Mouse (Mus musculus): Measurements from ENCODE around the gene Ly6g6c. TPM values are rescaled to one million over a fixed set of nuclear protein-coding genes. Genes with fewer than 3 reads are reported as not detected.

Ly6g6c gene
- polyA plus RNA-seq, 1 experiment, result 0.18 TPM

DNA sequence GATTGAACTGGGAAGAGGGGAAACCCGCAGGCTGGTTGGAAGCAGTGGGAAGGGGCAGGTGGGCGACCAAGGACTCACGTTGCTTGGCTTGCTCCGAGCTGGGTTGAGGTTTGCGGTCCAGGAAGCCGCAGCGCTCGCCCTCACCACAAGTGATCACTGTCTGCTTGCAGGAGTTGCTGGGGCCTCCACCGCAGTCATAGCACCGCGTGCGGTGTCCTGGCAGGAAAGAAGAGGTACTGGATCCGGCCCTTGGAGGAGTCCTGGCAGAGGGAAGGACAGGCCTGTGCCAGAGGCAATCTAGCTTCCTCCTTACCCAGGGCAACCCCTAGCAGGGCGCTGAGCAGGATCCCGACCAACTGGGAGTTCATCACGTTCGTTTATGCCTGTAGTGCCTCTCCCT lies 8.9 kb downstream of the Ly6g6c start:
- no peak overlapping the region for H3ac ChIP-seq (ENCODE audit: control insufficient read depth, insufficient read length)
- peaks cover 9% of the 10 kb centered on the region for H3K27me3 ChIP-seq (ENCODE audit: control insufficient read depth, insufficient read depth, insufficient read length)
- no peak overlapping the region for H3K4me2 ChIP-seq (ENCODE audit: low read depth)
- H3K79me2 ChIP-seq (ENCODE audit: control insufficient read depth, insufficient read depth), result no peaks in the 10 kb centered on the region
- H3K4me3 ChIP-seq, result no peak overlapping the region
- H3K36me3 ChIP-seq (ENCODE audit: control insufficient read depth, insufficient read depth), result no peaks in the 10 kb centered on the region
- TF ChIP-seq E2F4 (IDR thresholded peaks at IDR 0.05; ENCODE audit: insufficient read depth) (no peak), SRF (IDR thresholded peaks at IDR 0.05; ENCODE audit: control insufficient read depth, insufficient read length, low read depth) (no peak), TCF12 (IDR thresholded peaks at IDR 0.05; ENCODE audit: insufficient read depth, poor library complexity, severe bottlenecking) (no peak), USF1 (IDR thresholded peaks at IDR 0.05; ENCODE audit: low read depth) (no peak), POLR2AphosphoS2 (IDR thresholded peaks at IDR 0.05; ENCODE audit: insufficient read length, low read depth) (no peak), MYOD1 (IDR thresholded peaks at IDR 0.05; ENCODE audit: control insufficient read depth in 1 of 3, insufficient read length in 2 of 3, low read depth in 2 of 3) (no peak), CEBPB (IDR thresholded peaks at IDR 0.05; ENCODE audit: insufficient read depth, poor library complexity, severe bottlenecking) (no peak), TCF3 (IDR thresholded peaks at IDR 0.05; ENCODE audit: insufficient read length, low read depth) (no peak), REST (IDR thresholded peaks at IDR 0.05; ENCODE audit: insufficient read depth, insufficient read length) (no peak), MAX (IDR thresholded peaks at IDR 0.05; ENCODE audit: low read depth) (no peak), MYOG (IDR thresholded peaks at IDR 0.05; ENCODE audit: control insufficient read depth in 1 of 3, insufficient read depth in 1 of 3, insufficient read length in 2 of 3, low read depth in 2 of 3) (no peak), POLR2A (IDR thresholded peaks at IDR 0.05; ENCODE audit: insufficient read length, low read depth) (no peak)

DNA sequence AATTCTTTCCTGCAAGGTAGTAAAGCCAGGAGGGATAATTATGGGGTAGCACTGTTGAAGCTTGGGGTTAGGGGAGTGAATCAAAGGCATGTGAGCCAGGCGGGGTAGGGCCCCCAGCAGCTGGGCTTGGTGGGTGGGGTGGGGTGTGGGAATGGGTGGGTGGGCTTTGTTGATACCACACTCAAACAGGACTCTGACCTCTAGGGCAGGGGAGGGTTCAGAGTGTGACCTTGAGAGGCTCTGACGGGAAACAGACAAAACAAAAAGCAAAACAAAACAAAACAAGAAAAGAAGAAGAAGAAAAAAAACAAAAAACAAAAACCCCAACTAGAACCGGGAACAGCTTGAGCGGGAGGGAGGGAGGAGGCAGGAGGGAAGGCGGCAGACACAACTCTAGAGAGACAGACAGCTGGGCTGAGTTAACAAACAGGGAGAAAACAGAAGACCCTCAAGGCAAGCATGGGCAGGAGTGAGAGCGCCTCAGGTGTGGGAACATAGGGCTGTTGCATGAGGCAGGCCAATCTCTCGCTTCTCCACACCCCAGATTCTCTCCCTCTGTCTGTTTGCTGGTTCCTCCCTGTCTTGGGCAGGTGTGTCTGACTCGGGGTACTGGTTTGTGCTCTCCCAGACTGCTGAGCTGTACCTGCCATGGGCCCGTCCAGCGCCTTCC lies 11.5 kb downstream of the Ly6g6c start, which contains the start of gene Ly6g6e:
TSS of gene Ly6g6e (plus strand) at position 396 of the 670 bp plus-strand sequence.
- Histone ChIP-seq H3K4me2 (ENCODE audit: low read depth) (no peak within 1 kb of the TSS), H3K79me2 (ENCODE audit: control insufficient read depth, insufficient read depth) (no peaks in the 10 kb centered on the region), H3K36me3 (ENCODE audit: control insufficient read depth, insufficient read depth) (no peaks in the 10 kb centered on the region), H3K4me3 (no peak within 1 kb of the TSS), H3K27me3 (ENCODE audit: control insufficient read depth, insufficient read depth, insufficient read length) (peaks cover 9% of the 10 kb centered on the region), H3ac (ENCODE audit: control insufficient read depth, insufficient read length) (no peak within 1 kb of the TSS)
- TF ChIP-seq USF1 (IDR thresholded peaks at IDR 0.05; ENCODE audit: low read depth) (no peak), SRF (IDR thresholded peaks at IDR 0.05; ENCODE audit: control insufficient read depth, insufficient read length, low read depth) (no peak), TCF12 (IDR thresholded peaks at IDR 0.05; ENCODE audit: insufficient read depth, poor library complexity, severe bottlenecking) (no peak), MAX (IDR thresholded peaks at IDR 0.05; ENCODE audit: low read depth) (no peak), TCF3 (IDR thresholded peaks at IDR 0.05; ENCODE audit: insufficient read length, low read depth) (no peak), POLR2A (IDR thresholded peaks at IDR 0.05; ENCODE audit: insufficient read length, low read depth) (no peak), E2F4 (IDR thresholded peaks at IDR 0.05; ENCODE audit: insufficient read depth) (no peak), MYOD1 (IDR thresholded peaks at IDR 0.05; ENCODE audit: control insufficient read depth in 1 of 3, insufficient read length in 2 of 3, low read depth in 2 of 3) (no peak), REST (IDR thresholded peaks at IDR 0.05; ENCODE audit: insufficient read depth, insufficient read length) (no peak), CEBPB (IDR thresholded peaks at IDR 0.05; ENCODE audit: insufficient read depth, poor library complexity, severe bottlenecking) (no peak), MYOG (IDR thresholded peaks at IDR 0.05; ENCODE audit: control insufficient read depth in 1 of 3, insufficient read depth in 1 of 3, insufficient read length in 2 of 3, low read depth in 2 of 3) (no peak), POLR2AphosphoS2 (IDR thresholded peaks at IDR 0.05; ENCODE audit: insufficient read length, low read depth) (no peak)

DNA sequence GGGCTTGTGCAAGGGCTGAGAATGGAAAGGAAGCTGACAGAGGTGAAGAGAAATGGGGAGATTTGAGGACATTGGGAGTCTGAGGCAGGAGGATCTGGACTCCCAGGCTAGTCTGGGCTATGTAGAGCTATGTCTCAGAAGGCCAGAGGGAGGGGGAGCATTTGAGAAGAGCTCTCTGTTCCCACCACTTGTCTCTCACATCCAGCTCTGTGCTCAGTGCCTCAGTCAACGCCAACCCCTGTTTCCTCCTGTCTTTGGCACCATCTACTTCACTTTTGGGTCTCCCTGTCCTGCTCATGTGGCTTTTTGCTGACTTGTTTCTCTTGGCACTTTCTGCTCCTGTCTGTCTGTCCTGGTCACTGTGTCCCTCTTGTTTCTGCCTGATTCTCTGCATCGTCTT lies 12.1 kb downstream of the Ly6g6c start:
- H3K4me3 ChIP-seq, result no peak overlapping the region
- H3K27me3 ChIP-seq (ENCODE audit: control insufficient read depth, insufficient read depth, insufficient read length), result peaks cover 9% of the 10 kb centered on the region
- H3K36me3 ChIP-seq (ENCODE audit: control insufficient read depth, insufficient read depth), result no peaks in the 10 kb centered on the region
- no peak overlapping the region for H3ac ChIP-seq (ENCODE audit: control insufficient read depth, insufficient read length)
- no peak overlapping the region for H3K4me2 ChIP-seq (ENCODE audit: low read depth)
- no peaks in the 10 kb centered on the region for H3K79me2 ChIP-seq (ENCODE audit: control insufficient read depth, insufficient read depth)
- TF ChIP-seq E2F4 (IDR thresholded peaks at IDR 0.05; ENCODE audit: insufficient read depth) (no peak), MAX (IDR thresholded peaks at IDR 0.05; ENCODE audit: low read depth) (no peak), TCF12 (IDR thresholded peaks at IDR 0.05; ENCODE audit: insufficient read depth, poor library complexity, severe bottlenecking) (no peak), SRF (IDR thresholded peaks at IDR 0.05; ENCODE audit: control insufficient read depth, insufficient read length, low read depth) (no peak), TCF3 (IDR thresholded peaks at IDR 0.05; ENCODE audit: insufficient read length, low read depth) (no peak), CEBPB (IDR thresholded peaks at IDR 0.05; ENCODE audit: insufficient read depth, poor library complexity, severe bottlenecking) (no peak), MYOD1 (IDR thresholded peaks at IDR 0.05; ENCODE audit: control insufficient read depth in 1 of 3, insufficient read length in 2 of 3, low read depth in 2 of 3) (no peak), MYOG (IDR thresholded peaks at IDR 0.05; ENCODE audit: control insufficient read depth in 1 of 3, insufficient read depth in 1 of 3, insufficient read length in 2 of 3, low read depth in 2 of 3) (no peak), REST (IDR thresholded peaks at IDR 0.05; ENCODE audit: insufficient read depth, insufficient read length) (no peak), POLR2AphosphoS2 (IDR thresholded peaks at IDR 0.05; ENCODE audit: insufficient read length, low read depth) (no peak)

DNA sequence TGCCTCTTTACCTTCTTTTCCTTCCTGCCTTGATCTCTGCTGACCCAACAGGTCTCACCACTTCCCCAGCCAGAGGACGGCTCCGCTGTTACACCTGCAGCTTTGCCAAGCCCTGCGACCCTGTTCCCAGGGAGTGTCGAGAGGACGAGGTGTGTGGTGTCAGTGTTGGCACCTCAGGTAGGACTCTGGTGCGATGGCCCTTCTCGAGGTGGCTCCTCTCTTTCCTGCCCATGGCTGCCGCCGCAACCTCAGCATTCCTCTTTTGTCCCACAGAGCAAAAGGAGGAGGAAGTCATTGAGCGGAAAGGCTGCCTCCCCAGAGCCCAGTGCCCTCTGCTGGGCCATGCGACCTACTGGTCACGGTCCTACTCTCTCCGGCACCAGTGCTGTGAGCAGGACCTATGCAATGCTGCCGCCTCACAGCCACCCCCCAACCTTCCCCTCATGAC lies 12.6 kb downstream of the Ly6g6c start, which contains the start of gene Ly6g6d:
TSS of gene Ly6g6d (minus strand) at position 280 of the 448 bp plus-strand sequence.
- Histone ChIP-seq H3K79me2 (ENCODE audit: control insufficient read depth, insufficient read depth) (no peaks in the 10 kb centered on the region), H3K4me2 (ENCODE audit: low read depth) (no peak within 1 kb of the TSS), H3K27me3 (ENCODE audit: control insufficient read depth, insufficient read depth, insufficient read length) (peaks cover 11% of the 10 kb centered on the region), H3K36me3 (ENCODE audit: control insufficient read depth, insufficient read depth) (no peaks in the 10 kb centered on the region), H3K4me3 (no peak within 1 kb of the TSS), H3ac (ENCODE audit: control insufficient read depth, insufficient read length) (no peak within 1 kb of the TSS)
- TF ChIP-seq MYOD1 (IDR thresholded peaks at IDR 0.05; ENCODE audit: control insufficient read depth in 1 of 3, insufficient read length in 2 of 3, low read depth in 2 of 3) (no peak), SRF (IDR thresholded peaks at IDR 0.05; ENCODE audit: control insufficient read depth, insufficient read length, low read depth) (no peak), POLR2A (IDR thresholded peaks at IDR 0.05; ENCODE audit: insufficient read length, low read depth) (no peak), E2F4 (IDR thresholded peaks at IDR 0.05; ENCODE audit: insufficient read depth) (no peak), TCF3 (IDR thresholded peaks at IDR 0.05; ENCODE audit: insufficient read length, low read depth) (no peak), REST (IDR thresholded peaks at IDR 0.05; ENCODE audit: insufficient read depth, insufficient read length) (no peak), TCF12 (IDR thresholded peaks at IDR 0.05; ENCODE audit: insufficient read depth, poor library complexity, severe bottlenecking) (no peak), USF1 (IDR thresholded peaks at IDR 0.05; ENCODE audit: low read depth) (no peak), MAX (IDR thresholded peaks at IDR 0.05; ENCODE audit: low read depth) (no peak), POLR2AphosphoS2 (IDR thresholded peaks at IDR 0.05; ENCODE audit: insufficient read length, low read depth) (no peak)

Measured in myocyte (in vitro differentiated cells).